7 mouse cellular contexts compared by ENCODE assay signal in the genomic region with DNA sequence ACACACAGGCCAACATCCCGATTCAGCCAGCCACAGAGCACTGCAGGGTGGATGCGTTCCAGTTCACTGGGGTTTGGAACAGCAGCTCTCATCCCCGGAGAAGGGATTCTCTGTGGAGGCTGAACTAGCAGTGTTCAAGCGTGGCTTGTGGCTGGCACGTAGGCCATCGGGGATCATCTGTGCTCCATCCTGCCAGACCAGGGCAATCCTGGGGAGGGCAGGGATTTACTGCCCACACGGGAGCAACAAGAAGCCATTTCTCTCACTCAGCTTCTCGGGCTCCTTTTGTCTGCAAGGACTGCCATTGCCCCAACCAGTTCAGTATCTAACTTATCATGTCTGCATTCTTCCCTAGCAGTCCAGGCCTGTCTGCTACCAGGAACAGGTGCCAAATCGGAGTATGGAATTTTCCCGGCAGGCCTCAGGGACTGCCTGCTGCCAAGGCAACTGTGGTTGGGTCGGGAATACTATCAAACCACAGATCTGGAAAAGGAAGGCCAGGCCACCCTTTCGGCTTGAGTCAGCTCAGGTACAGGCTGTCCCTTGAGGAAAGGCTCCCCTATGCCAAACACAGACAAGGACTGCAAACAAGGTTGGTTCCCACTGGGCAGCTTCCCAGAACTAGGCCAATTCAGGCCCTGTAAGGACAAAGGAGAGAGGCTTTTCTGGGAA.
DNase-seq lines count a peak whose midpoint lies in the region; ATAC-seq and TF ChIP-seq lines count a peak whose summit lies in the region.

No protein-coding gene starts in this region.

- H3K4me3 ChIP-seq in brown adipose tissue, adult 24 weeks (ENCODE audit: insufficient read depth, low read depth, low read length): no peak overlapping the region
- no peak overlapping the region for H3K4me3 ChIP-seq in hindbrain, embryonic 15.5 days

- no peak for TF ChIP-seq CTCF in Patski (IDR thresholded peaks at IDR 0.05)

- peak; percentile 92 for DNase-seq in Patski (ENCODE audit: low read depth, low spot score)
- DNase-seq in gastrocnemius, adult 8-10 months (ENCODE audit: low spot score in 2 of 2): peak; percentile 45 to 46
- peak; percentile 26 to 48 for DNase-seq in left cerebral cortex, postnatal 25 days (ENCODE audit: low spot score in 2 of 2)
- DNase-seq in testis, postnatal 10 days (ENCODE audit: low spot score): peak; percentile 48

- 38% methylated on average over 12 of the region's 12 CpGs for WGBS in hindbrain, embryonic 15.5 days

- POLR2A ChIA-PET in Patski (lab: Charles Lee): interaction anchor here (0.6 to 2.0 kb wide), 6 partner anchors 37 to 145 kb away, joined by 3 to 7 read pairs (median 3); a partner anchor contains a TSS

- 0 out of 2 replicates have a peak overlapping the region, but pooled peaks have one; percentile 5 for H3K9ac ChIP-seq in hindbrain, embryonic 15.5 days

- H3K4me1 ChIP-seq in brown adipose tissue, adult 24 weeks (ENCODE audit: control insufficient read depth, insufficient read depth, insufficient read length, low read length): peaks cover 5% of the 10 kb centered on the region; the same call in 1 of the 2 replicates
- H3K4me1 ChIP-seq in hindbrain, embryonic 15.5 days (replicated peaks): peaks cover 31% of the 10 kb centered on the region

- CTCF ChIA-PET in Patski (lab: Charles Lee): interaction anchor here (0.7 to 2.1 kb wide), 7 partner anchors 18 to 262 kb away, joined by 3 to 9 read pairs (median 4); no protein-coding TSS in a partner anchor

- H3K4me2 ChIP-seq in hindbrain, embryonic 15.5 days: no peak overlapping the region

- H3K9me3 ChIP-seq in hindbrain, embryonic 15.5 days: no peaks in the 10 kb centered on the region

- H3K36me3 ChIP-seq in hindbrain, embryonic 15.5 days: no peaks in the 10 kb centered on the region

- no peaks in the 10 kb centered on the region for H3K27me3 ChIP-seq in Patski
- H3K27me3 ChIP-seq in hindbrain, embryonic 15.5 days: no peaks in the 10 kb centered on the region

- H3K27ac ChIP-seq in brown adipose tissue, adult 24 weeks (replicated peaks; ENCODE audit: low read depth, low read length): 0 out of 2 replicates have a peak overlapping the region, but pooled peaks have one; percentile 5
- H3K27ac ChIP-seq in hindbrain, embryonic 15.5 days (replicated peaks): peak overlapping the region; percentile 69

- ATAC-seq in Patski: peak; percentile 82
- ATAC-seq in hindbrain, embryonic 15.5 days (ENCODE audit: low FRiP score, low read depth): peak; percentile 57
- no peak for ATAC-seq in CD4-positive, CD25-positive, alpha-beta regulatory T cell, adult 4 months

- intact Hi-C loops in left cerebral cortex, postnatal 25 days (cut with DNase I): no loop called here

- in situ Hi-C loops in Patski (cut with MboI; ENCODE audit: low pct_unique_long_range_greater_than_20kb): no loop called here

Comparison
In these comparisons a context has a peak if more than half of its experiments do, and no peak if none do; other contexts are left out.
1. DNase-seq: peak in every context shown above with its lines; median percentile 92 in Patski; 48 in testis, postnatal 10 days; 46 in gastrocnemius, adult 8-10 months; 37 in left cerebral cortex, postnatal 25 days.